Mouse (Mus musculus) cerebellum, adult 9-10 months (tissue): ENCODE measurements around the gene Asxl1.

Experiments
- DNase-seq: peaks from one replicate; pipeline ENCODE4 v3.0.0; 2022

The Asxl1 gene

GRCm38 (mm10) chr2:153445137-153446016 lies 99.7 kb downstream of the Asxl1 start:
- DNase-seq, result no peak

GRCm38 (mm10) chr2:153446017-153446408 lies 100.4 kb downstream of the Asxl1 start:
- DNase-seq, result peak; percentile 85

- peak; percentile 29 for DNase-seq
These were observed 100.8 kb downstream of the Asxl1 start for GRCm38 (mm10) chr2:153446476-153446875.

- no peak for DNase-seq
These were observed 102.1 kb downstream of the Asxl1 start for GRCm38 (mm10) chr2:153447719-153448118.

- DNase-seq, result no peak
These were observed 102.9 kb downstream of the Asxl1 start for GRCm38 (mm10) chr2:153448519-153448918.
